Mouse (Mus musculus) E14TG2a.4 (cell line): Measurements from ENCODE around the gene Ttll11.

Source experiments
- CTCF ChIP-seq: conservative IDR thresholded peaks from 2 replicates; pipeline ENCODE4 v1.5.1; 2014; ENCODE audit warnings: low read length
- NANOG ChIP-seq: IDR thresholded peaks from 2 replicates; pipeline ENCODE4 v1.6.1; 2014; ENCODE audit warnings: borderline replicate concordance, low read length, mixed read lengths

DNA sequence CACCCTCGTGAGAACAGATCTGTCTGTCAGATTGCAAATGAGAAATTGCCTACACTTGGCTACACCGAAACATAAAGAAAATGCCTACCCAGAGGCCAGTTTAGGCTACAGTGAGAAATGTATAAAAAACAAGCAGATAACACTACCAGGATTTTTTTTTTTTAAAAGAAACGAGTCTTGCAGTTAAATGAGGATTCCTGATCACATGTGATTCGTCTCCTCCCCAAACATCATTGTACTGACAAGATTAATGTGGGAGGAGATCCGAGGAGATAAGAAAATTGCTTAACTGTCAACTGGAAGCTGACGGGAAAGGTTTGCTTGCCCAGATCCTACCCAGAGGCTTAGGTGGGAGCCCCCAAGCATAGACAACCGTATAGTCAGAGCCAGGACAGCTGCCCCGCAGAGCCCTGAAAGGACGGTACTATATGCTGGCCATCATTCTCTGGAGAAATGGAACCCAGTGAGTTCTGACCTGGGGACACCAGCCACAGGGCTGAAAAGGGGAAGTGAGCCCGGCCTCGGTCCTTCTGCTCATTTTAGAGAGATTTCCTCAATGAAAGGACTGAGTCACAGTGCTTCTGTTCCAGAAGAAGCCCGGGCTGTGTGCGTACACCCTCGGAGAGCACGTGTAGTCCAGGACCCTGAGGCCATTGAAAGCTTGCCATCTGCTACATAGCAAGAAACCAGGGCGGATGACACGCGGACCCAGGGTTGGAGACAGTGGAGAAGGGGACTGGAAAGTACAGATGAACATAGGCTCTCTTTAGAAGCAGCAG is 247.9 kb downstream of the Ttll11 start:
- TF ChIP-seq CTCF (no peak), NANOG (no peak)
